Mouse (Mus musculus) brain, embryonic 14.5 days (tissue): ENCODE measurements around the gene Vps11.

ENCODE experiments used
- CTCF ChIP-seq: fragments of 200-500 bp; IDR thresholded peaks from 2 replicates; pipeline ENCODE4 v1.5.1; 2012; ENCODE audit warnings: inconsistent platforms, mild to moderate bottlenecking, moderate library complexity, borderline replicate concordance; ENCODE audit not compliant: insufficient read depth, insufficient read length; ENCODE audit errors: extremely low read depth
- POLR2A ChIP-seq: fragments of 200-500 bp; IDR thresholded peaks from 2 replicates; pipeline ENCODE4 v1.6.1; 2012; ENCODE audit warnings: mild to moderate bottlenecking, inconsistent platforms, borderline replicate concordance; ENCODE audit not compliant: poor library complexity, insufficient read depth, insufficient read length, severe bottlenecking; ENCODE audit errors: extremely low read depth

DNA sequence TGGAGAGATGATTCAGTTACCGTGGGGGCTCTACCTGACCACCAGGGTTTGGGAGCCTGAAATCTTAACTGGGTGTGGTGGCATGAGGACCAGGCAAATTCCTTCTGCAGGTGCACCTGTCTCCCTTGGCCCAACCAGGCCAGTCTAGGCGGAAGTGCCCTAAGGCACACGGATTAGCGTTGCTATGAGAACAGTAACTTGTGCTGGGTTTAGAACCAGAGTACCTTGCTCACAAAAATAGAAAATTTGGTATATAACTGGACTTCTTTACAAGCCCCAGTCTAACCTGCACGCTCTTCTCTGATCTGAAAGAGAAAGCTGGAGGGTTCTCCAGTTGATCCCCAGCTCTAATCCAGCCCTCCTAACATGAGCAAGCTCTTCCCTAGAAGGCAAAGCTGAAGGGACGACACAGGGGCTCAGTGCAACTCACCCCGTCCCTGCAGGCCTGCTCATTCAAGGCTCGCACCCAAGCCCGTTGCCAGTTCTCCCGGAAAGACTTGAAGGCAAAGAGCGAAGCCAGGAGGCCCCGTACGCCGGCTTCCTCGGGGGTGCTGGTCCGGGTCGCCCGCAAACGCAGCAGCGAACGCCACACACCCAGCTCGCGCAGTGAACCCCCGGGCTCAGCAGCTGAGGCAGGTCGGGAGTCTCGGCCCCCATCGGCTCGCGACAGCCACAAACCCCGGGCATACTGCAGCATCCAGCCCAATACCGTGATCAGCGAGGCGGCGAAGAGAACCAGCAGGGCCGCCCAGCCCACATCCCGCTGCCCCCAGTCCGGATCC lies 42.2 kb downstream of the Vps11 start:
- TF ChIP-seq CTCF (no peak), POLR2A (no peak)
